Mouse (Mus musculus): ENCODE measurements at regions not wholly inside any gene's neighbourhood (a gene's known extent, or its start where the extent isn't known, plus 50 kb on each side); places are given as distances from the start of the nearest gene placed in this dataset.
A peak's percentile ranks its signal among the peaks of the same experiment; 100 is the strongest.

DNA sequence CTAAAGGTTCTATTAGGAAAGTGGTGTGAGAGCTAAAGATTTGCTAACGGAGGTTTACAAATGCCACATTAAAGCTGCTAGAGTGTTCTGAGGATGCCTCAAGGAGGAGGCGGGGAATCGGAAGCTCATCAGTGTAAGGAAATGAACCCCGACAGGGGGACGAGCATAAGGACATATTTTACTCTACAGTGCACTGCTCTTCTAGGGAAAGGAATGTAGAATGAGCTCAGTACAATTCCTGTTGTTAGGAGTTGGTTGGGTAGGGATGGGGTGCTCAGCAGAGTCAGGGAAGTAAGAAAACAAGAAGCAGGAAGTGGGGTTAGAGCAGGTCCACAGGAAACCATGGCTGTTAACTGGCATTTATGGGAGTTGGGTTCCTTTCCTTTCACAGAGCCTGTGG, 54.6 kb downstream of the Mex3b start:
- DNase-seq (ENCODE audit: extremely low spot score), result no peak

DNA sequence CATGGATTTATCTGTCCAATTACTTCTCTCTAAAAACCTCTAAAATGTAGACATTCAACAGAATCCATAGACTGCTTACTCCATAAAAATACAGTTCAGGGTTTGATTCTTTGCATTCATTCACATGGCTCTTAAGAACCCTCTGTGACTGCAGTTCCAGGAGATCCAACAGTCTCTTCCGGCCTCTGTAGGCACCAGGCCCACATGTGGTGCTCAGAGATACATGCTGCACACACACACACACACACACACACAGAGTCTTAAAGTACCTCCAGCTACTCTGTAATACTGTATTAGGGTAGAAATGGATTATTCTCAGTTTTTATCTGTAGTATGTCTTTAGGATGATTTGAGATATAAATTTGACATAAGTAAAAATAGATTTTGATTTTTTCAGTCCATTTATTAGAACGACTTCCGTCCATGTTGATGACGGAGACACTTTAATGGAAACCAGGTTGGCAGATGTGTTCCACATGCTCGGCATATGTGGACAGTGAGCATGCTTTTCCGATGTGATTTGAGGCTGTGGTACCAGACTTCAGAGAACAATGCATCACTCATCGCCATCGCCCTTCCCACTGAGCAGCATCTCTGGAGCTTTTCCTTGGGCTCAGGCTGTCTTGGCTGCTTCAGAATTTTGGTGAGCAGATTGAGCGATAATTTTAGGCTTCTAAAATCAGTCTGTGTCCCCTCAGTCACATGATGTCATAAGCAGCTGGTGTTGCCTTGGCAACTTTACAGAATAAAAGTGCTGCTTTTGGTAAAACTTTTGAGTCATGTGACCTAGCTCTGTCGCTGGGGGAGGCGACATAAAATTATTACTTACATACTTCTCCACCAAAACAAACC, 56.3 kb downstream of the Mex3b start:
- peak; percentile 30 for DNase-seq (ENCODE audit: extremely low spot score)

DNA sequence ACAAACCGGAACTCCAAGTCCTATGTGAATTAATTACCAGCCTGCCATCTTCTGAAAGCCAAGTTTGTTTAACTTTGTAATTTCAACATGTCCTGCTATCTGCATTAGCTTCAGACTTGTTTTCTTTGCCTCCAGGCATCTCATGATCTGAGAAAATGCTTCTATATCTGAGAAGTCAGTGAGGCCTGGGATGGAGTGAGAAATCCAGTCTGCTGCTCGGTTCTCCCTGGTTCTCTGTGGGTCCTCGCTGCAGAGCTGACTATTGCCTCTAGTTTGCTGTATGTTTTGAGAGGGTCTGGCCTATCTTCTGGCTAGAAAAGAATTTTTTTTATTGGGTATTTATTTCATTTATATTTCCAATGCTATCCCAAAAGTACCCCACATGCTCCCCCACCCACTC, 57.0 kb downstream of the Mex3b start:
- DNase-seq (ENCODE audit: extremely low spot score), result no peak

DNA sequence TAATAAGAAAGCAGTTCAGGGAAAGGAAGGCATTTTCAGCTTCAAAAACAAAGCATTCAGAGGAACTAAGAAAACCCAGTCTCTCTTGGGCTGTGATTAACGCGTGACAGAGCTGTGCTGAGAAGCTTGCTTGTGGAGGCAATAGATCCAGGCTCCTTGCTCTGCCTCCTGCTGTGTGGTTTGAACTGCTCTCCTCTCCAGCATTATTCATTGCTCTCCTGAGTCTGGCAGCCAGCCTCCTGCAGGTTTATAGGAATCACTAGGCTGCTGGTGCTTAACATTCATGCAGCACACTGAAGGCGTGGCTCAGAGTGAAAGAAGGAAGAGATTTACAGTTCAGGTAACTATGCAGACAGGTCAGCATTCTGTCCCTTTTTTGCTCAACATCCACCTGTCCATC, 71.2 kb downstream of the Mex3b start:
- DNase-seq (ENCODE audit: extremely low spot score), result peak; percentile 7

DNA sequence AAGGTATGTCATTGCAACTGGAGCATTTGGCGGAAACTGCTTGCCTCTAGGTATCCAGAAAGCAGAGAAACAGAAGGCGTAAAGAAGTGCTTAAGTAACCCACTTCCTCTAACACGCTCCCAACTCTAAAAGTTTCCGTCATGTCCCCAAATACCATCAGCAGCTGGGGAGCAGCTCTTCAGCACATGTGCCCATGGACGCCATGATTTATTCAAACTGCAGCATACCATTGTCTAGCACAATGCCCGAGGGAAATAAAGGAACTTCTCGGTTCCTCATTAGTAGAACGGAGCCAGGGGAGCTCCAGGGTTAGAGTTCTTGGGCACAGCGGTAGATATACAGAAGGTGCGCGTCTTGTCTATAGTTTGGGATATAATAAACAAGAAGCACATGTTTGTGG, 72.4 kb downstream of the Mex3b start:
- DNase-seq (ENCODE audit: extremely low spot score), result no peak

DNA sequence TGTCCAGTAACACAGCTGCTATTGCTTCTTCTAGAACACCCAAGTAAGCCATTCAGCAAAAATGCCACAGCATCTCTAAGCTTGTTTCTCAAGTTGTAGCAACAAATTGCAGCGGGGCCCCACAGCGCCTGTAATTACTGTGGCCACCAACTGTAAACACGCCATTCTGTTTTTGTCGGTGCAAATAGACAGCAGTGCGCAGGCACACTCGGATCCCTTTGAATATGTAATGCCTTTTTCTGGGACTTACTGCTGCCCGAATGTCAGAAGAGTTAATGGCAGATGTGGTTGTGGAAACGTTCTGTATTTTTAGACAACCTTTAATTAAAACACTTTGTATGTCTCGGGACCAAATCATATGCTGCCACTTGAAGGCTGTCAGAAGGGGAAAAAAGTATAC, 76.2 kb downstream of the Mex3b start:
- no peak for DNase-seq (ENCODE audit: extremely low spot score)

DNA sequence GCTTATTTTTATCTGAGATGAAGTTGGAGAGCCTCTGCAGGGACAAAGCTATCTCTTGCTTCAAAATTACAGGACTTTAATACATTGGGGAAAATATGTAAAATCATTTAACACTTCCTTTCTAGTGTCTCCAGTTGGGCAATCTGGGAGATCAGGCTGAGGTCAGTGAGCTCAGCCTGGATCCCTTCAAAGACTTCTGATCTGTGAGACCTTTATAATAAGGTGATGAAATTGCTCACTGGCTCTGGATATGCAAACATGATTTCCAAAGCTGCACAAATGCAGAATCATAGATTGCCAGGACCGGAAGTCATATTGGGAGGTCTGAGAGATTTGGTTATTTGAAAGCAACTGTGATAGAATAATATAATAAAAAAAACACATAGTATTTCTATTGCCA, 76.7 kb downstream of the Mex3b start:
- no peak for DNase-seq (ENCODE audit: extremely low spot score)

DNA sequence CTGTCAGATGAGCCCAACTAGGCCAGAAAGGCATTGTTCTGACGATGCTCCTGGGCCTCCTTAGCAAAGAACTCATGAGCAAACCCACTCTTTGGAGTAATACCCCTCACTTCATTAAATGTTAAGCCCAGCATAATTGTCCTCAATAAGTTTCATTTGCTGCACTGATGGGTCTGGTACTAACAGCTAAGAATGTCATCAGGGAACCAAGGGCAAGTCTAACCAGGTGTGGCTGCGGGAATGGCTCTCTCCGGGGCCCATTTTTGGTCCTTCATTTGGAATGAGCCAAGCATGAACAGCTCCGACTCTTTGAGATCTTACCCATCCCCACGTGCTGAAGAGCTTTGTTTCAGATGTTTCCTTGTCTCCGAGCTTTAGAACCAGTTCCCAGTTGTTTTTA, 82.2 kb downstream of the Mex3b start:
- no peak for DNase-seq (ENCODE audit: extremely low spot score)

DNA sequence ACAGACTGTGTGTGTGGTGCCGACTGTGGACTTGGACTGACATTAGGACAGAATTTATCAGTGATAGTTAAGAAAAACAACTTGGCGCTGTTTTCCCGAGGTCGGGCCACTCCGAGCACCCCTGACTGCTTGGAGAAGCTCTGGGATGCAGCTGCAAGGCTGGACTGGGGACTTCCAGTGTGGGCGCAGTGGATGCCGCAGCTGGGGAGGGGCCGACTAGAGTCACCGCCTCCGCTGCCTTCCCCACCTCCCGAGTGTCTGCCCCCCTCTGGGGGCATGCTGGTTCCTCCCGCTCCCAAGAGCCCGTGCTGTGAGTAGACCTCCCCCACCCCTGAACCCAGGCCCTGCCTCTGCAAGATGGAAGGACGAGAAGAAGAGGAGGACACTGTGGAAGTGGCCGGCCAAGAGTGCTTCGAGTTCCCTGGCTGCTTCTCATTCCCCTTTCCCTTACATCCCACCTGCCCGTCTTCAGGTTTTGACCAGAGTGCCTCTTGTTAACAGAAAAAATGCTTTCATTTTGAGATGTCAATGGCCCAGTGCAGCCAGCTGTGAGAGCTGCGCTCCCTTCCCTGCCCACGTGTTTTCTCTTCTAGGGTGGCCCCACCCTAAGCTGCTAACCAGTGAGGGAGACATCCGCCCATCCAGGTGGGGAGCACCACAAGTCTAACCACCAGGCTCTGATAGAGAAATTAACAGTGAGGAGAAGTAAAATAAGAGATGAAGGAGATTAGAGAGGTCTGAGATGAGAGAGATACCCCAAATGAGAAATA, 90.3 kb downstream of the Mex3b start:
- DNase-seq (ENCODE audit: extremely low spot score), result no peak

DNA sequence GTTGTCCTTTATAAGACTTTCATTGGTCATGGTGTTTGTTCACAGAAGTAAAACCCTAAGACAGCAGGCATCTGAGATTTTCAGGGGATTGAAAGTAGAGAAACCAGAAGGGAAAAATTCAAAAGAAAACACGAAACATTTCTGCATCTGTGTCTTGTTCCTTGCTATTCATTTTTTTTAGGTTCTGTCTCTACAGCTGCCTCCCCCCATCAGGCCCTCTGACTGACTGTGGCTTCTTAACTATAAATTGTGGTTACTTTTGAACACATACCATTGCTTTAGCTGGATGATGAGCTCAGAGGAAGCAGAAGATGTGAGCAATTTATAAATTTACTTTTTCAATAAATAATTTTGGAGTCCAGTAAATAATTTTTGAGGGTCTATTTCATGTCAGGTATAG, 103.5 kb downstream of the Mex3b start:
- no peak for DNase-seq (ENCODE audit: extremely low spot score)

DNA sequence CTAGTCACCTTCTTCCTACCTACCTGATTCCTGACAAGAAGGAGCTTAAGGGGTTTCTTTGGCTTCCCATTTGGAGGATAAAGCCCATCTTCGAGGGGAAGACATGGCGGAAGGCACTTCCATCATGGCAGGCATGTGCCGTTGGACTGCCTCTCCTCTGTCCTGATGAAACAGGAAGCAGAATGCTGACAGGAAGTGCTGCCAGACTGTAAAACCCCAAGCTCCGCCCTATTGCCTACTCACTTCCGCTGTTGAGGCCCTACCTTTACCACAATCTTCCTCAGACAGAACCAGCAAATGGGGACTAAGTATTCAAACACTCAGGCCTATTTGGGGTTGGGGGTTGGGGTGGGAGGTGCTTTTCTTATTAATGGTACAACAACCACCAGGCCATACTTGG, 104.1 kb downstream of the Mex3b start:
- DNase-seq (ENCODE audit: extremely low spot score), result no peak

DNA sequence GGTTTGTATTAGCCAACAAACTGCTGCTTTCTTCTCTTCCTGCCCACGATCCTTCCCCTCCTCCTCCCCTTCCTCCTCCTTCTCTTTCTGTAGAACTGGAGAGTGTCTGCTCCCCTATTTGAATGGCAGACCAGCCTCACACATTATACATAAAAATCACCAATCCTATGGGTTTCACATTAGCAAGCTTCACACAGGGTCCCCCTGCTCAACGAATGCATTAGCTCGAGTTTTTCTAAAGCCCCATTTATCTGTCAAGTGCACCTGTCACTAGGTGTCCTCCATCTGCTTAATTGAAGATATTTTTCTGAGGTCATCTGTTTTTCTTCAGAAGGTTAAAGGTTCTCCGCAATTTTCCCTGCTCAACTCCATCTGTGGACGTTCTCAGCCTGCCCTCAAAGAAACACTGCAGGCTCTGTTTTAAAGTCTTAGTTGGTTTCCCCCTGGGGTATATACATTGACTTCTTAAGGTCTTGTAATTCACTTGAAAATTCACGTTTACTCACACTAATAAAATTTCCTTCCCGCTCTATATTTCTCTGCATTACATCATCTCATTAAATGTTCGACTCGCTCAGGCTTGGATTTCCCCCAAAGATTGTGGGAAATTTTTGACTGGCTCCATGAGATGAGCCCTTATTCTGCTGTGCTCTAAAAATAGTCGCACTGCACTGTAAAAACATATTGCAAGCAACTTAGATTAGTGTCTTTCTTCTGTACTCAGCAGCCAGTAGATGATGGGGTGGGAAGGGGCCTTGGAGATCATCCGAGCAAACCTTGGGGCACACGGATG, 105.3 kb downstream of the Mex3b start:
- DNase-seq (ENCODE audit: extremely low spot score), result no peak

DNA sequence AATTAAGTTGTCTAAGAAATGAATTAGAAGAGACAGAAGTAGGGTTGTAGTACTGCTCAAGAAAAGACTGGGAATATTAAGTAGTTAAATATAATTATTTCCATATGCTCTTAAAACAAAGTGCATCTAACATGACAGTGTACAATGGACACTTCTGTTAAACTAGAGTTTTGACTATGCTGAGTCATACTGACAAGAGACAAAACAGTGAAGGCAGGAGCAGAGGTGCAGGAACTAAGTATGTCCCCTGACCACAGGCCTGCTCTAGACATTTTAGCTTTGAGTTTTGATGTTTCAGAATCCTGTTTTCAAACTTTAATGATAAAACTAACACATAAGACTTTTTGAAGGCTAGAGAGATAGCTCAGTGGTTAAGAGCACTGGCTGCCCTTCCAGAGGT, 123.6 kb downstream of the Mex3b start:
- DNase-seq (ENCODE audit: extremely low spot score), result no peak

DNA sequence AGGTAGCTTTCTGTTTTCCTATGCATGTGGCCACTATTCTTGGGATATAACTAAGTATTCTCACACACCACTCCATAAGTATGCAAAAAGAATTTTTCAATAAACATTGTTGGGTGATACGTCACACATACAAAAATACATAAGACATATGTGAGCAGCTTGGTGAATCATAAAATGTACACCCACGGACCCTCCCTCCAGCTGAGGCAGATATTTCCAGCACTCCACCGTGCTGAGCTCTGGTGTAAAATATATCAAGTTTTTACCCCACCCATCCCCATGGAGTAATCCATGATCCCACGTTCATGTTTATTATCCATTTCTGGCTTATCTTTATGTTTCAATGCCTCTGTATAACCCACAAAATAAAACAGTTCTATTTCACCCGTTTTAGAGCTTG, 126.0 kb downstream of the Mex3b start:
- no peak for DNase-seq (ENCODE audit: extremely low spot score)

DNA sequence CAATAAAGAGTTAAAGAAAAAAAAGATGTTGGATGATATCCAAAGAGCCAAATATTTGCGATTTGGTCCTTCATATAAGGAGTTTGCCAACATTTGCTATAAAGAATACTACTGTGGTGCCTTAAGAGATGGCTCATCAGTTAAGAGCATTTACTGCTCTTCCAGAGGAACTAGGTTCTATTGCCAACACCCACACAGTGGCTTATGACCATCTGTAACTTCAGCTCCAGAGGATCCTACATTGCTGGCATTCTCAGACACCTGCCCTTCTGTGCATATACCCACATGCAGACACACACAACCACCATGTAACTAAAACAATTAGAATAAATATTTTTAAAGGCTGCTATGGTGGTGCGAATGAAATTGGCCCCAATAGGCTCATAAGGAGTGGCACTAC, 131.7 kb downstream of the Mex3b start:
- DNase-seq (ENCODE audit: extremely low spot score), result no peak

DNA sequence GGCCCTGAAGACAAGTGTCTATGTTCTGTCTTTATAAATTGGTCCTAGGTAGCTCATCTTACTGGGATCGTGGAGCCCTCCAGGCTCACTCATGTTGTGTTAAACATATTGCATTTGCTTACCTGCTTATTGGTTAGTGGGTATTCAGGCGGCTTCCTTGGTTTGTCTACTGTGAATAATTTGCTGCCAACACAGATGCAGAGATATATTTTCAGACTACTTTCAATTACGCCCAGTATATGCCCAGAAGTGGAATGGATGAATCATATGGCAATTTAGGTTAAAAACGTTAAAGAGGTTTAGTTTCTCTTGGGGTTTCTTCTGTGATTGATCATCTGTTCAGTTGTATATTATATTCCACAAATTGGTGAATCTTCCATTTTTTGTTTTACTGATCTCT, 140.4 kb downstream of the Mex3b start:
- DNase-seq (ENCODE audit: extremely low spot score), result no peak

DNA sequence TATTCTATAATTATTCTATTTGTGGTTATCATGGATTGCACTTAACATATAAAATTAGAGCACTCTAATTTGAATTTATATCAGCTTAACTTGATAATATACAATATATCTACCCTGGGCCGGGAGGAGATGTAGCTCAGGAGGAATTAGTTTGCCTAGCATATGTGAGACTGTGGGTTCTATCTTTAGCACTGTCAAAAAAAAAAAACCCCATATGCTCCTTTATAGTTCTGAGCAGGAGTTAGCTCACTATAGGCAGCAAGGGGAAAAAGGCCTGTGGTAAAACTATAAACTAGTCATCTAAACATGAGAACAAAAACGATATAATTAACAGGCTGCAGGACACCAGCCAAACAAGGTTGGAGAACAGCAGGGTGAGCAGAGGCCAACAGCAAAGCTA, 145.0 kb downstream of the Mex3b start:
- DNase-seq (ENCODE audit: extremely low spot score), result no peak

DNA sequence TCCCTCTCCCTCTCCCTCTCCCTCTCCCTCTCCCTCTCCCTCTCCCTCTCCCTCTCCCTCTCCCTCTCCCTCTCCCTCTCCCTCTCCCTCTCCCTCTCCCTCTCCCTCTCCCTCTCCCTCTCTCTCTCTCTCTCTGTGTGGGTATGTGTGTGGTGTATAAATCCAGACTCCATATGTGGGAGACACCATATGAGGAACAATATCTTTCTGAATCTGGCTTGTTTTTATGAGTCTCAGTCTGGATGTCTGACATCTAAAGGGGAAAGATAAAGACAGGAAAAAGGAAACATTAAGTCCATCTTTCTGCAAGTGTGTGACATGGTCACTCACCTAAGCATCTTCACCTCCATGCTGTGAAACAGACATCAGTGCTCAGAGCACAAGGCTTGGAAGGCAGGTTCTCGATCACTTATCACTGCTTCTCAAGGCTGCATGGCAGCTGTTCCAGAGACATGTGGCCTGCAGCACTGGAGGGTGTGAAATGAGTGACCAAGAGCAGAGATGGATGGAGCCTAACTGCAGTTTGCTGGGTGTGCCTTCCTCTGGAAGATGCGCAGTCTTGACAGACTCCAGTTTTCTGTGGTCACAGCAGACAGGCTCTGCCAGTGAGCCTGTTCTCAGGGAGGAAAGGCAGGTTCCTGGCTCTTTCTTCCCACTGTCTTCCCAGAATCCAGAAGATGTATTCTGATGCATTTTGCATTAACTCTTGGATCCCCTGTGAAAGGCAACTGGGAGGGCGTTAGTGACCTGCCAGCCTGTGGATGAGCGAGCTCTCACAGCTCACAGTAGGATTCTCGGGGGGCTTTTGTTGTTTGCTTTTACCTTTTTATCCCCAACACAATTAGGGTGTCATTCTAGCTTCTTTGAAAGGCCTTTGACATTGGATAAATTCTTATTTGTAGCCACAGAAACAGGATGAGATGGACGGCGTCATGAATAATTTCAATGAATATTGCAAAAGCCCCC, 147.9 kb downstream of the Mex3b start:
- DNase-seq (ENCODE audit: extremely low spot score), result peak; percentile 26

DNA sequence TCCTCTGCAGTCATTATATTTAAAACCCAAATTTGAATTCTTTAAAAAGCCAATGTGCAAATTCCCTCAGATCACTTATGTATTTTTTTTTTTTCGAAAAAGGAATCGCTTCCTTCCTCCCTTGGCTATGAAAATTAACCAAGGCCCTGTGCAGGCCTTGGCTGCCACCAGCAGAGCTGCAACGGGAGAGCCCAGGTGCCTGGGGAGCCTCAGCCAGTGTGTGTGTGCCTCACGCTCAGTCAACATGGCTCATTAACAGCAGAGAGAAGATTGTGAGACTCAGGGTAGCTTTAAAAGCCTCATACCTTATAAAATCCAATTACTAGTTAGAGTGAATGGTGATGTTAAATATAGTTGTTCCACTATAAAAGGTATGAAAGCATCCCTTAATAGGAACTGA, 148.6 kb downstream of the Mex3b start:
- DNase-seq (ENCODE audit: extremely low spot score), result no peak

DNA sequence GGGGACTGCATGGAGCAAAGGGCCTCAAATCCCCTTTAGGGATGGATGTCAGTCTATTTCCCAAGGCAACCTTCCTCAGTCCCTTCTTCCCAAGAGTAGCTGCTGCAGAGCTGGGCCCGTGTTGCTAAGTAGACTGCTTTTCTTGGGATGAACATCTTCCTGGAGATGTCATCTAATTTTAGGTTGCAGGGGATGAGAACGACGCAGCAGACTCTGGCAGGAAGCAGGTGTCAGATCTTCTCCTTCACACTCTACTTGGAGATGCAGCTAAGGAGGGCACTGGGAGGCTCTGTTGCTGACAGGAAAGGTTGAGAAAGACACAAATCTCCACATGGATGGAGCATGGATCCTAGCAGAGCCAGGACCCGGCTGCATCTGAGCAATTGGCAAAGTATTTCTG, 149.4 kb downstream of the Mex3b start:
- no peak for DNase-seq (ENCODE audit: extremely low spot score)

DNA sequence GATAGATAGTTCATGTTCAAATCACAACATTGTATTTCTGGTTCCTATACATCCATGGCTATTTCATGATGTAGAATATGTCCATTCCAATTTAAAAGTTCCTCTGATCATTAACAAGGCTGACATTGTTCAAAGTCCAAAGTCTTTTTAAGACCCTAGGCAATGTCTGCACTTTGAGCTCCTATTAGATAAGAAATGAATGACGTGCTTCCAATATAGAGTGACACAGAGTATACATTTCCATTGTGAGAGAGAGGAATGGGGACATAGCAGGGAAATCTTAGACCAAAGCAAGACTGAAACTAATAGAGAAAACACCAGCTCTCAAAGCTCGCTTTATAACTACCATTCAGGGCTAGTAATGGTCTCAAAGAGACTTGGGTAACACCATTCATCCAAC, 153.5 kb downstream of the Mex3b start:
- DNase-seq (ENCODE audit: extremely low spot score), result no peak

Data from embryo, embryonic 9.5 days (tissue).